26 mouse cellular contexts compared by ENCODE assay signal in genomic region chr17:53783381-53783780, GRCm38 (mm10).
"Had no signal": no experiment of that assay in that cellular context is flagged by ENCODE, and none has a peak within 500 bp of the region (broad histone marks: within the 10 kb centered on the region; RNA-seq: fewer than 3 reads in every experiment).

No protein-coding gene starts in this region.

- H3K4me2 ChIP-seq: embryonic facial prominence, embryonic 12.5 days; embryonic facial prominence, embryonic 13.5 days; embryonic facial prominence, embryonic 15.5 days; forebrain, embryonic 12.5 days; forebrain, embryonic 13.5 days; forebrain, embryonic 15.5 days had no signal

- H3K9ac ChIP-seq: embryonic facial prominence, embryonic 12.5 days; embryonic facial prominence, embryonic 13.5 days; embryonic facial prominence, embryonic 15.5 days; forebrain, embryonic 12.5 days; forebrain, embryonic 13.5 days; forebrain, embryonic 15.5 days; forebrain, postnatal 0 days had no signal

- H3K4me1 ChIP-seq: embryonic facial prominence, embryonic 10.5 days; embryonic facial prominence, embryonic 12.5 days; embryonic facial prominence, embryonic 13.5 days; embryonic facial prominence, embryonic 15.5 days; forebrain, embryonic 10.5 days; forebrain, embryonic 12.5 days; forebrain, embryonic 13.5 days; forebrain, embryonic 15.5 days had no signal

- H3K27me3 ChIP-seq: embryonic facial prominence, embryonic 12.5 days; embryonic facial prominence, embryonic 13.5 days; embryonic facial prominence, embryonic 15.5 days; forebrain, embryonic 12.5 days; forebrain, embryonic 13.5 days; forebrain, embryonic 15.5 days had no signal

- H3K36me3 ChIP-seq: embryonic facial prominence, embryonic 10.5 days; embryonic facial prominence, embryonic 12.5 days; embryonic facial prominence, embryonic 13.5 days; embryonic facial prominence, embryonic 15.5 days; forebrain, embryonic 10.5 days; forebrain, embryonic 12.5 days; forebrain, embryonic 15.5 days had no signal

- H3K4me3 ChIP-seq: embryonic facial prominence, embryonic 10.5 days; embryonic facial prominence, embryonic 12.5 days; embryonic facial prominence, embryonic 13.5 days; embryonic facial prominence, embryonic 15.5 days; erythroblast, embryonic 14.5 days; forebrain, embryonic 10.5 days; forebrain, embryonic 12.5 days; forebrain, embryonic 13.5 days; forebrain, embryonic 15.5 days; gastrocnemius, adult 2 months; heart, adult 2 months had no signal

- ATAC-seq: forebrain, embryonic 13.5 days; forebrain, embryonic 14.5 days; forebrain, embryonic 15.5 days; forebrain, embryonic 16.5 days; forebrain, postnatal 0 days had no signal

- H3K9me3 ChIP-seq: embryonic facial prominence, embryonic 10.5 days; embryonic facial prominence, embryonic 12.5 days; embryonic facial prominence, embryonic 13.5 days; embryonic facial prominence, embryonic 15.5 days; forebrain, embryonic 10.5 days; forebrain, embryonic 12.5 days; forebrain, embryonic 13.5 days; forebrain, embryonic 15.5 days had no signal

- H3K27ac ChIP-seq: embryonic facial prominence, embryonic 10.5 days; embryonic facial prominence, embryonic 12.5 days; embryonic facial prominence, embryonic 13.5 days; embryonic facial prominence, embryonic 15.5 days; forebrain, embryonic 10.5 days; forebrain, embryonic 12.5 days; forebrain, embryonic 13.5 days; forebrain, embryonic 15.5 days; gastrocnemius, adult 2 months; heart, adult 2 months had no signal

- DNase-seq: cerebellum, adult 8-10 months; cerebellum, adult 9-11 months; cerebellum, postnatal 14 days; cerebellum, postnatal 25 days; cerebellum, postnatal 36 days; embryo, embryonic 11 days; forebrain, postnatal 0 days; gastrocnemius, adult 2 months; gastrocnemius, postnatal 10 days; gastrocnemius, postnatal 14 days; gastrocnemius, postnatal 25 days; gastrocnemius, postnatal 36 days; heart, adult 11 months; heart, adult 18-20 months; heart, adult 2 months had no signal
